Mouse (Mus musculus): ENCODE results near the gene Zfp672.

DNA sequence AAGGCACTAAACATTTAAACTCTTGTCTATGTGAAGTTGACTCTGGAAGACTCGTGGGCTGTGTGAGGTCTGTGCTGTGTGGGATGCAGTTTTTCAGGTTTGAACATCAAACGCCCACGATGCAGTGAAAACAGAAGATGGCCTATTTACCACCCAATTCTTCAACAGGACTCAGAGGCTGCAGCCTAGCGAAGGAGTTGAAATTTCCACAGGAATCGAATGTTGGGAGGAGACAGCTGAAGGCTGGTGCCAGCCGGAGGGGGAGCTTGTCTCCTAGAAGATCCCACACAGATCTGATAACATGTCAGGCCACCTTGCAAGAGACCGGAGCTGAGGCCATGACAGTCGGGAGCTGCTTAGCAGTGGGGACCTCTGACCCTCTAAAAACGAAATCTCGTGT, 24.3 kb upstream of the Zfp672 start:
- TF ChIP-seq MAX (IDR thresholded peaks at IDR 0.05) = no peak
- no peak for TF ChIP-seq CTCF (IDR thresholded peaks at IDR 0.05; ENCODE audit: control insufficient read depth, insufficient read depth, insufficient read length)
- TF ChIP-seq USF1 (IDR thresholded peaks at IDR 0.05; ENCODE audit: low read depth) = no peak
